Mouse (Mus musculus): ENCODE data around the gene Aass. TPM values are rescaled to one million over a fixed set of nuclear protein-coding genes. Genes with fewer than 3 reads are reported as not detected.

The Aass gene
- polyA plus RNA-seq, 1 experiment from 2014 or later, result 0.94 TPM

Other genes with a start within 250 kb of the Aass start
- 11.2 and 12.0 TPM in 2 replicates for gene Fezf1, start 115.4 kb upstream of the Aass start, polyA plus RNA-seq (2014; fragmentation: Nextera tagmentation; extraction: Ambion mirVana)